In genomic region chr17:34850517-34851125, GRCm38 (mm10) we compare ENCODE assay signal across 8 mouse cellular contexts. TPM values are rescaled to one million over a fixed set of nuclear protein-coding genes. Genes with fewer than 3 reads are reported as not detected.
DNase-seq lines count a peak whose midpoint lies in the region; ATAC-seq and TF ChIP-seq lines count a peak whose summit lies in the region.

No protein-coding gene starts in this region.

- H3K4me1 ChIP-seq in lung, embryonic 14.5 days (ENCODE audit: insufficient read depth), result peaks cover 10% of the 10 kb centered on the region; the same call in 1 of the 2 replicates
- peaks cover 17% of the 10 kb centered on the region for H3K4me1 ChIP-seq in embryonic facial prominence, embryonic 12.5 days
- peaks cover 16% of the 10 kb centered on the region for H3K4me1 ChIP-seq in limb, embryonic 11.5 days (ENCODE audit: control insufficient read depth, insufficient read depth, low read length)
- peaks cover 8% of the 10 kb centered on the region for H3K4me1 ChIP-seq in olfactory bulb, adult 2 months (ENCODE audit: control insufficient read depth, insufficient read depth, low read length)

- ATAC-seq in lung, embryonic 14.5 days (ENCODE audit: insufficient read depth), result no peak; the same call in none of the 2 replicates
- ATAC-seq in embryonic facial prominence, embryonic 12.5 days (ENCODE audit: insufficient number of reproducible peaks, insufficient read depth, low FRiP score, low TSS enrichment), result peak; percentile 16
- no peak for ATAC-seq in limb, embryonic 11.5 days (ENCODE audit: insufficient number of reproducible peaks, low FRiP score, low TSS enrichment, low read depth)

- no peaks in the 10 kb centered on the region for H3K9me3 ChIP-seq in lung, embryonic 14.5 days (ENCODE audit: low read depth, low read length)
- no peaks in the 10 kb centered on the region for H3K9me3 ChIP-seq in embryonic facial prominence, embryonic 12.5 days
- H3K9me3 ChIP-seq in limb, embryonic 11.5 days (ENCODE audit: control insufficient read depth, low read length), result no peaks in the 10 kb centered on the region

- H3K27me3 ChIP-seq in lung, embryonic 14.5 days (ENCODE audit: insufficient read depth, low read length), result no peaks in the 10 kb centered on the region
- H3K27me3 ChIP-seq in embryonic facial prominence, embryonic 12.5 days, result no peaks in the 10 kb centered on the region
- no peaks in the 10 kb centered on the region for H3K27me3 ChIP-seq in limb, embryonic 11.5 days (ENCODE audit: control insufficient read depth, insufficient read depth, low read length)

- peak overlapping the region; percentile 83 for H3K4me2 ChIP-seq in lung, embryonic 14.5 days
- peak overlapping the region; percentile 83 for H3K4me2 ChIP-seq in embryonic facial prominence, embryonic 12.5 days (replicated peaks)
- peak overlapping the region; percentile 71 for H3K4me2 ChIP-seq in limb, embryonic 11.5 days (ENCODE audit: low read depth, severe bottlenecking)

- TF ChIP-seq POLR2A in olfactory bulb, adult 2 months (IDR thresholded peaks at IDR 0.05; ENCODE audit: insufficient read depth, low read depth, low read length), result no peak

- no peak for DNase-seq in lung, embryonic 14.5 days
- DNase-seq in lung, postnatal 36 days, result no peak
- no peak for DNase-seq in limb, embryonic 11.5 days (ENCODE audit: low spot score)
- DNase-seq in urinary bladder, adult 2 months (ENCODE audit: low spot score), result no peak
- no peak for DNase-seq in left cerebral cortex, adult 18-20 months (ENCODE audit: low spot score in 2 of 2)
- DNase-seq in frontal cortex, postnatal 14 days (ENCODE audit: low spot score in 2 of 2), result no peak

- no peak overlapping the region for H3K27ac ChIP-seq in lung, embryonic 14.5 days (ENCODE audit: low read depth)
- H3K27ac ChIP-seq in embryonic facial prominence, embryonic 12.5 days, result peak overlapping the region; percentile 24; the same call in 1 of the 2 replicates
- no peak overlapping the region; the same call in 1 of the 2 replicates for H3K27ac ChIP-seq in limb, embryonic 11.5 days (replicated peaks; ENCODE audit: low read depth, low read length)
- no peak overlapping the region for H3K27ac ChIP-seq in olfactory bulb, adult 2 months (ENCODE audit: insufficient read depth, low read depth, low read length)

- WGBS in lung, embryonic 14.5 days, result under 1% methylated on average over 25 of the region's 25 CpGs
- 2% methylated on average over 25 of the region's 25 CpGs for WGBS in embryonic facial prominence, embryonic 12.5 days
- WGBS in limb, embryonic 11.5 days, result 3% methylated on average over 25 of the region's 25 CpGs
- 2% methylated on average over 25 of the region's 25 CpGs for WGBS in olfactory bulb, adult 2 months

- peaks cover 60% of the 10 kb centered on the region for H3K36me3 ChIP-seq in lung, embryonic 14.5 days (ENCODE audit: insufficient read depth)
- peaks cover 56% of the 10 kb centered on the region for H3K36me3 ChIP-seq in embryonic facial prominence, embryonic 12.5 days
- peaks cover 20% of the 10 kb centered on the region; the same call in 1 of the 2 replicates for H3K36me3 ChIP-seq in limb, embryonic 11.5 days (ENCODE audit: control insufficient read depth, insufficient read depth, low read length)

- H3K4me3 ChIP-seq in lung, embryonic 14.5 days (ENCODE audit: low read depth, low read length), result peak overlapping the region; percentile 63
- peak overlapping the region; percentile 61 for H3K4me3 ChIP-seq in embryonic facial prominence, embryonic 12.5 days
- peak overlapping the region; percentile 82 for H3K4me3 ChIP-seq in limb, embryonic 11.5 days (ENCODE audit: low read depth, low read length)
- peak overlapping the region; percentile 67 for H3K4me3 ChIP-seq in olfactory bulb, adult 2 months (ENCODE audit: insufficient read depth, low read depth, low read length)

- H3K9ac ChIP-seq in lung, embryonic 14.5 days, result peak overlapping the region; percentile 69
- peak overlapping the region; percentile 70 for H3K9ac ChIP-seq in embryonic facial prominence, embryonic 12.5 days
- H3K9ac ChIP-seq in limb, embryonic 11.5 days (ENCODE audit: low read length), result peak overlapping the region; percentile 88

- no peak for TF ChIP-seq CTCF in lung, embryonic 14.5 days (IDR thresholded peaks at IDR 0.05; ENCODE audit: low read depth)
- no peak for TF ChIP-seq CTCF in olfactory bulb, adult 2 months (IDR thresholded peaks at IDR 0.05; ENCODE audit: insufficient read depth, low read depth, low read length)

RNA-seq across cellular contexts. Expression of gene Nelfe, which starts 0.4 kb away (rescaled TPM):
- polyA plus RNA-seq in lung, embryonic 14.5 days (2014; fragmentation: Nextera tagmentation; extraction: Ambion mirVana), result 110 and 115 TPM in 2 replicates
- polyA plus RNA-seq in embryonic facial prominence, embryonic 12.5 days (2016; fragmentation: Nextera tagmentation; extraction: Ambion mirVana), result 127 and 134 TPM in 2 replicates
- 152 TPM in 2 replicates for polyA plus RNA-seq in limb, embryonic 11.5 days (2014; fragmentation: Nextera tagmentation; extraction: Ambion mirVana)
- not detected in 2 replicates for polyA plus RNA-seq in olfactory bulb, adult 2 months (2012; ENCODE audit: insufficient read depth, insufficient read length, low replicate concordance, missing spikeins)
- polyA plus RNA-seq in urinary bladder, adult 2 months (2012; rRNA removed), result 50.4 and 50.6 TPM in 2 replicates
- 10 to 100 TPM; 33.8 to 39.7 TPM for total RNA-seq in left cerebral cortex, adult 18-20 months (2021)

RNA-seq across cellular contexts. Expression of gene Skiv2l, which starts 0.6 kb away (rescaled TPM):
- 44.6 and 50.3 TPM in 2 replicates for polyA plus RNA-seq in lung, embryonic 14.5 days (2014; fragmentation: Nextera tagmentation; extraction: Ambion mirVana)
- 61.6 and 64.3 TPM in 2 replicates for polyA plus RNA-seq in embryonic facial prominence, embryonic 12.5 days (2016; fragmentation: Nextera tagmentation; extraction: Ambion mirVana)
- 43.2 and 49.0 TPM in 2 replicates for polyA plus RNA-seq in limb, embryonic 11.5 days (2014; fragmentation: Nextera tagmentation; extraction: Ambion mirVana)
- polyA plus RNA-seq in olfactory bulb, adult 2 months (2012; ENCODE audit: insufficient read depth, insufficient read length, low replicate concordance, missing spikeins), result not detected in 2 replicates
- 50.3 and 58.0 TPM in 2 replicates for polyA plus RNA-seq in urinary bladder, adult 2 months (2012; rRNA removed)
- 10 to 100 TPM; 62.2 to 63.9 TPM for total RNA-seq in left cerebral cortex, adult 18-20 months (2021)

RNA-seq across cellular contexts. Expression of gene Cfb, which starts 11.7 kb away (rescaled TPM):
- polyA plus RNA-seq in lung, embryonic 14.5 days (2014; fragmentation: Nextera tagmentation; extraction: Ambion mirVana), result 1.8 and 2.5 TPM in 2 replicates
- 1.1 and 1.7 TPM in 2 replicates for polyA plus RNA-seq in embryonic facial prominence, embryonic 12.5 days (2016; fragmentation: Nextera tagmentation; extraction: Ambion mirVana)
- 1.6 and 2.6 TPM in 2 replicates for polyA plus RNA-seq in limb, embryonic 11.5 days (2014; fragmentation: Nextera tagmentation; extraction: Ambion mirVana)
- polyA plus RNA-seq in olfactory bulb, adult 2 months (2012; ENCODE audit: insufficient read depth, insufficient read length, low replicate concordance, missing spikeins), result not detected in 2 replicates
- polyA plus RNA-seq in urinary bladder, adult 2 months (2012; rRNA removed), result 35.7 and 41.6 TPM in 2 replicates
- total RNA-seq in left cerebral cortex, adult 18-20 months (2021), result under 1 TPM; 0.16 to 0.26 TPM

RNA-seq across cellular contexts. Expression of gene Dxo, which starts 13.8 kb away (rescaled TPM):
- polyA plus RNA-seq in lung, embryonic 14.5 days (2014; fragmentation: Nextera tagmentation; extraction: Ambion mirVana), result 56.0 and 71.5 TPM in 2 replicates
- 65.5 and 77.7 TPM in 2 replicates for polyA plus RNA-seq in embryonic facial prominence, embryonic 12.5 days (2016; fragmentation: Nextera tagmentation; extraction: Ambion mirVana)
- polyA plus RNA-seq in limb, embryonic 11.5 days (2014; fragmentation: Nextera tagmentation; extraction: Ambion mirVana), result 72.4 and 74.6 TPM in 2 replicates
- not detected in 2 replicates for polyA plus RNA-seq in olfactory bulb, adult 2 months (2012; ENCODE audit: insufficient read depth, insufficient read length, low replicate concordance, missing spikeins)
- 32.3 and 45.6 TPM in 2 replicates for polyA plus RNA-seq in urinary bladder, adult 2 months (2012; rRNA removed)
- total RNA-seq in left cerebral cortex, adult 18-20 months (2021), result 10 to 100 TPM; 32.1 to 37.8 TPM

RNA-seq across cellular contexts. Expression of gene Stk19, which starts 13.9 kb away (rescaled TPM):
- 22.2 and 25.0 TPM in 2 replicates for polyA plus RNA-seq in lung, embryonic 14.5 days (2014; fragmentation: Nextera tagmentation; extraction: Ambion mirVana)
- 21.5 and 23.8 TPM in 2 replicates for polyA plus RNA-seq in embryonic facial prominence, embryonic 12.5 days (2016; fragmentation: Nextera tagmentation; extraction: Ambion mirVana)
- polyA plus RNA-seq in limb, embryonic 11.5 days (2014; fragmentation: Nextera tagmentation; extraction: Ambion mirVana), result 20.5 and 21.2 TPM in 2 replicates
- polyA plus RNA-seq in olfactory bulb, adult 2 months (2012; ENCODE audit: insufficient read depth, insufficient read length, low replicate concordance, missing spikeins), result not detected in 2 replicates
- polyA plus RNA-seq in urinary bladder, adult 2 months (2012; rRNA removed), result 37.0 and 47.5 TPM in 2 replicates
- 10 to 100 TPM; 49.7 to 53.0 TPM for total RNA-seq in left cerebral cortex, adult 18-20 months (2021)

Comparison
In these comparisons a context has a peak if more than half of its experiments do, and no peak if none do; other contexts are left out.
1. RNA of gene Nelfe, which starts 0.4 kb away (polyA plus RNA-seq): 152 TPM in limb, embryonic 11.5 days, 127 to 134 TPM in embryonic facial prominence, embryonic 12.5 days, 110 to 115 TPM in lung, embryonic 14.5 days and 50.4 to 50.6 TPM in urinary bladder, adult 2 months; not detected in olfactory bulb, adult 2 months; every median in the first group is over 10 times any median in the second.
2. RNA of gene Cfb, which starts 11.7 kb away (polyA plus RNA-seq): 35.7 to 41.6 TPM in urinary bladder, adult 2 months; 1.8 to 2.5 TPM in lung, embryonic 14.5 days, 1.6 to 2.6 TPM in limb, embryonic 11.5 days, 1.1 to 1.7 TPM in embryonic facial prominence, embryonic 12.5 days and not detected in olfactory bulb, adult 2 months; every median in the first group is over 10 times any median in the second.
3. Peak in every context shown above with its lines, with median percentiles within 50 percentile points of each other: H3K4me2 ChIP-seq, H3K4me3 ChIP-seq and H3K9ac ChIP-seq.